Mouse (Mus musculus) gastrocnemius, postnatal 36 days (tissue): ENCODE data around the gene Parp11. TPM values are rescaled to one million over a fixed set of nuclear protein-coding genes. Genes with fewer than 3 reads are reported as not detected.

Source experiments
- DNase-seq, 2 experiments: peaks; one replicate each; pipeline ENCODE4 v3.0.0; 2022
- intact Hi-C: fragments of 180-260 bp; cut with DNase I; formaldehyde crosslinking; loops from one replicate; pipeline ENCODE4 v1.15.1; 2025
- total RNA-seq, 2 experiments: library from RNA; stranded (reverse); gene quantifications; 2 replicates each; pipeline ENCODE4 v1.2.3; 2021

Parp11 gene
- total RNA-seq, 2 experiments from 2014 or later, result 4.2 to 4.8 TPM

- intact Hi-C loops, result loop anchor here (2.0 kb wide), 2 partner anchors 119 to 305 kb away; no protein-coding TSS in a partner anchor
- no peak for DNase-seq
Measured at GRCm38 (mm10) chr6:127447686-127448460, 1.2 kb downstream of the Parp11 start.

- DNase-seq, result no peak
- intact Hi-C loops, result no loop called here
Measured at GRCm38 (mm10) chr6:127448869-127449268, 2.2 kb downstream of the Parp11 start.

GRCm38 (mm10) chr6:127449531-127450422 lies 3.1 kb downstream of the Parp11 start:
- intact Hi-C loops, result loop anchor here (10.0 kb wide), 1 partner anchor 505 kb away; no protein-coding TSS in a partner anchor

GRCm38 (mm10) chr6:127453407-127454343 lies 7.0 kb downstream of the Parp11 start:
- DNase-seq, result peak; percentile 86 to 93
- intact Hi-C loops, result loop anchor here (10.0 kb wide), 1 partner anchor 509 kb away; no protein-coding TSS in a partner anchor

More at GRCm38 (mm10) chr6:127449531-127450422, 3.1 kb downstream of the Parp11 start:
- no peak for DNase-seq

GRCm38 (mm10) chr6:127454344-127454707 lies 7.7 kb downstream of the Parp11 start:
- DNase-seq, result no peak
- intact Hi-C loops, result loop anchor here (10.0 kb wide), 1 partner anchor 510 kb away; no protein-coding TSS in a partner anchor

GRCm38 (mm10) chr6:127454809-127455208 lies 8.2 kb downstream of the Parp11 start:
- DNase-seq, result no peak
- intact Hi-C loops, result loop anchor here (10.0 kb wide), 1 partner anchor 510 kb away; no protein-coding TSS in a partner anchor

- DNase-seq, result no peak
- intact Hi-C loops, result loop anchor here (10.0 kb wide), 1 partner anchor 511 kb away; no protein-coding TSS in a partner anchor
Measured at GRCm38 (mm10) chr6:127455440-127455839, 8.8 kb downstream of the Parp11 start.

- no peak for DNase-seq
- intact Hi-C loops, result loop anchor here (10.0 kb wide), 1 partner anchor 512 kb away; no protein-coding TSS in a partner anchor
Measured at GRCm38 (mm10) chr6:127456769-127457168, 10.1 kb downstream of the Parp11 start.

GRCm38 (mm10) chr6:127459776-127460175 lies 13.1 kb downstream of the Parp11 start:
- no peak for DNase-seq
- intact Hi-C loops, result loop anchor here (10.0 kb wide), 1 partner anchor 515 kb away; no protein-coding TSS in a partner anchor

- intact Hi-C loops, result no loop called here
- DNase-seq, result no peak
Measured at GRCm38 (mm10) chr6:127461491-127461890, 14.9 kb downstream of the Parp11 start.

GRCm38 (mm10) chr6:127462251-127462650 lies 15.6 kb downstream of the Parp11 start:
- intact Hi-C loops, result no loop called here
- no peak for DNase-seq

- intact Hi-C loops, result no loop called here
- no peak for DNase-seq
Measured at GRCm38 (mm10) chr6:127463273-127464001, 16.8 kb downstream of the Parp11 start.

- intact Hi-C loops, result no loop called here
Measured at GRCm38 (mm10) chr6:127464523-127464922, 17.9 kb downstream of the Parp11 start.

GRCm38 (mm10) chr6:127466749-127467310 lies 20.2 kb downstream of the Parp11 start:
- intact Hi-C loops, result no loop called here
- DNase-seq, result no peak

More at GRCm38 (mm10) chr6:127464523-127464922, 17.9 kb downstream of the Parp11 start:
- DNase-seq, result no peak

GRCm38 (mm10) chr6:127472078-127472477 lies 25.4 kb downstream of the Parp11 start:
- intact Hi-C loops, result no loop called here
- no peak for DNase-seq

- no peak for DNase-seq
- intact Hi-C loops, result no loop called here
Measured at GRCm38 (mm10) chr6:127473961-127474360, 27.3 kb downstream of the Parp11 start.

GRCm38 (mm10) chr6:127475231-127475630 lies 28.6 kb downstream of the Parp11 start:
- intact Hi-C loops, result no loop called here
- no peak for DNase-seq

- no peak for DNase-seq
- intact Hi-C loops, result no loop called here
Measured at GRCm38 (mm10) chr6:127491046-127491445, 44.4 kb downstream of the Parp11 start.

- intact Hi-C loops, result no loop called here
Measured at GRCm38 (mm10) chr6:127492561-127492960, 45.9 kb downstream of the Parp11 start.

More at GRCm38 (mm10) chr6:127492561-127492960, 45.9 kb downstream of the Parp11 start:
- DNase-seq, result no peak
